Mouse (Mus musculus) left cerebral cortex, postnatal 14 days (tissue): ENCODE measurements around the gene Gm49380. TPM values are rescaled to one million over a fixed set of nuclear protein-coding genes. Genes with fewer than 3 reads are reported as not detected.
A peak's percentile ranks its signal among the peaks of the same experiment; 100 is the strongest.
"Not testable (repeated sequence)": the region's sequence is repeated elsewhere in the genome, so short reads cannot be mapped to it uniquely, and the experiment has no call there.

Experiments
- DNase-seq, 2 experiments: peaks; one replicate each; pipeline ENCODE4 v3.0.0; 2021 to 2022; ENCODE audit warnings: low spot score in 2 of 2, mixed read lengths in 1 of 2
- intact Hi-C: fragments of 180-260 bp; cut with DNase I; formaldehyde crosslinking; loops from one replicate; pipeline ENCODE4 v1.15.1; 2025
- total RNA-seq, 2 experiments: library from RNA; stranded (reverse); gene quantifications; 2 replicates each; pipeline ENCODE4 v1.2.3; 2021

Gm49380 gene
- total RNA-seq, 2 experiments from 2014 or later: 0.25 to 0.37 TPM

DNA sequence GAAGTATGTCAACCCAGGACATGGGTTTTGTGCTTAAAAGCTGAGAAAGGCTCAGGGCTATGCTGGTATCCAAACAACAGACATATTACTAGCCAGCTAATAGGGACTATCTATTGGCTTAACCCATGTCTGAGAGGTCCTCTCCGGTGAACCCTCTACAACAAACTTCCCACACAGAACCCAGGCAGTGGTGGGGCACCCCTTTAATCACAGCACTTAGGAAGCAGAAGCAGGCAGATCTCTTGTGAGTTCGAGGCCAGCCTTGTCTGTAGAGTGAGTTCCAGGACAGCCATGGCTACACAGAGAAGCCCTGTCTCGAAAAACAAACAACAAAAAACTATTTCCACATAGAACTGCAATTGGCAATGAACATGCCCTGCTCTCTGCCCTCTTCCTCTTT, 13.4 kb upstream of the Gm49380 start:
- intact Hi-C loops: loop anchor here (10.0 kb wide), 2 partner anchors 108 to 268 kb away; partner anchors contain the start of genes Cbl and Slc37a4
- DNase-seq: no peak

DNA sequence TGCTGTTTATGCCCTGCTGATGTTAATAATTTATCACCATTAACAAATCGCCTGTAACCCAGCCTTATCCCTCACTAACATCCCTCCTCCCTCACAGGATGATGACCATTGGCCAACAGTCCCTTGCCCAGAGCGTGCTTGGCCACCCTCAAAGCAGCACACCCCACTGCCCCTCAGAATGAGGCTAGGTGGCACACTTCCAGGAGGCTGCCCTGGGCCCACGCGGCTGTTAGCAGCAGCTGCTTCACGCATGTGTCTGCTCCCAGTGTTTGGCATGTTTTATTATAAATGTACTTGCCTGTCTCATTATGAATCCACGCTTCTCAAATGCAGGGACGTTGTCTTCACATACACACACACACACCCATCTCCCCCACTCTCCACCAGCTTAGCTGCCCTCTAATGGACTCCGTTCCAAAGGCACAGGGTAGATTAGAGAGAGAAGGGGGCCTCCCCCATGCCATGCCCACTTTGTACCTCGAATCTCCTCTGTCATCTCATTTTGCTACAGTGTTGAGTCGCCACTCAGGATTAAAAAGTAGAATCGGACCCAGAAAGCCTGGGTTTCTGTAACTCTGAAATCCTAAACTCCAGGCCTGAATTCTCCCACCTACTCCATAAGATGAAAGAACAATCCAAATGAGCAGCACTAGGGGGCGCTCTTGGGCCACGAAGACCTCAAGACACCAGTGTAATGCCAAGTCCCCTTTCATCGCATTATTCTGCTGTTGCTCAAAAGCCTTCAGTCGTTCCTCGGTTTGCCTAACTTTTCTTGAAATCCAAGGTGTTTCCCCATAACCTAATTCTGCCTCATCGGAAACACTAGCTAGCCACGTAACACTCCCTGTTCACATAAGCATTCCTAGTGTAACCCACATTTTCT, 12.5 kb upstream of the Gm49380 start:
- peak; percentile 94 for DNase-seq
- intact Hi-C loops: loop anchor here (10.0 kb wide), 2 partner anchors 109 to 269 kb away; partner anchors contain the start of genes Cbl and Slc37a4

DNA sequence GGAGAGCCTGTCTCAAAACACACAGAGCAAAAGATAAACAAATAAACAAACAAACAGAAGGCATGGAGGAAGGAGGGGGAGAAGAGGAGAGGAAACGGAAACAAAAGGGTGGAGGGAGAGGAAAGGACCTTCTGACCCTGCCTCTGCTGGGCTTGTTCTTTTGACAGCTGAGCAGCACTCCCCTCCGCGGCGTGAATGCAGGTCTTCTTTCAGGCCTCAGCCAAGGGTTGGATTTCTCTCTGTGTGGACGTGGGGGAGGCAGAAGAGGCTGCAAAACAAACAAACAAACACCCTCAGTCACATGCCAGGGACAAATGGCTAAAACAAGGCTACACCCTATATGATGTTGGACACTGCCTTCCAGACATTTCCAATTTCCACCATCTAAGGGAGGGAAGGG, 11.7 kb upstream of the Gm49380 start:
- intact Hi-C loops: loop anchor here (10.0 kb wide), 2 partner anchors 110 to 270 kb away; partner anchors contain the start of genes Cbl and Slc37a4

DNA sequence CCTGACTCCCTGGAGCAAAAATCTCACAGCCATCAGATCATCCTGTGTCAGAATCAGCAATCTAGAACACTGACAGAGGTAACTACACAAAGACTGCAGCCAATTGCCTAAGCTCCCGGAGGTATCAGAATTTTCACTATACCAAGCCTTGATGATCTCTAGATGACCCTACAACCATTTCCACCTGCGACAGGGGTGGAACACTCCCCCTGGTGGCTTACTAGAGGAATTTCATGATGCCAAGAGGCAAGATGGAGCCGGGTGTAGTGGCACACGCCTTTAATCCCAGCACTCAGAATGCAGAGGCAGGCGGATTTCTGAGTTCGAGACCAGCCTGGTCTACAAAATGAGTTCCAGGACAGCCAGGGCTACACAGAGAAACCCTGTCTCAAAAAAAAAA, 11.0 kb upstream of the Gm49380 start:
- intact Hi-C loops: loop anchor here (10.0 kb wide), 2 partner anchors 110 to 270 kb away; partner anchors contain the start of genes Cbl and Slc37a4
- no peak for DNase-seq

More for the DNA sequence above, 11.7 kb upstream of the Gm49380 start:
- DNase-seq: no peak

DNA sequence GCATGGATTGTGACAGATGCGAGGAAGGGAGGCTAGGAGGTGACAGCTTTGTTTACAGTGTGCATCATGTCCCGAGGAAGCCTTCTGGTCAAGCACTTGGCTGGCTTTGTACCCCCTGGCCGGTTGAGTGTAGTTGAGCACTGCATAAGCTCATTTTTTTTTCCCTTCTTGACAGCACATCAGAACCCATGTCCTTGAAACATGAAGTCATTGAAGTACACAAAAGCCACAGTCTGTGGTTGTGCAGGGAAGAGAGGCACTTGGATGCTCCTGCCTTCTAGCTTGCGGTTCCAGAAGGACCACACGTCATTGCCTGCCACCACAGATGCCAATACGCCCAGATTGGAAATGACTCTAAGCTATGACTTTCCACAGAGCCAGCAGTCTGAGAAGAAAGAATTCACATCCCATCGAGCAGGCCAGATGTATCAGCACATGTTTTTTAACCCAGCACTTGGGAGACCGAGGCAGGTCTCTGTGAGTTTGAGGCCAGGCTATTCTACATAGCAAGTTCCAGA, 6.7 kb upstream of the Gm49380 start:
- intact Hi-C loops: loop anchor here (10.0 kb wide), 2 partner anchors 115 to 275 kb away; partner anchors contain the start of genes Cbl and Slc37a4
- DNase-seq: no peak

DNA sequence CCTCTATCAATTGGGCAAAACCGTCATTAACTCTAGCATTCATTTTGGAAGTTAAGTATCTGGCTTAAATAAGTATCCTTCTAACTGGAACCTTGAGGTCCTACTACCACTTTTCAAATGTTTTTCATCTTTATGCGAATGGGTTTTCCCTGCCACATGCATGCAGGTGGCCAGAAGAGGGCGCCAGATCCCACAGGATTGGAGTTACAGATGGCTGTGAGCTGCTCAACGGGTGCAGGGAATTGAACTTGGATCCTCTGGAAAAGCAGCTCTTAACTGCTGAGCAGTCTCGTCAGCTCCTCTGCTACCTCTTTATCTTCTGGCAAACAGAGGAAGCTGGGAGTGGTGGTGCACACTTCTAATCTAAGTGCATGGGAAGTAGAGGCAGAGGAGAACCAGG, 5.7 kb upstream of the Gm49380 start:
- intact Hi-C loops: no loop called here
- DNase-seq: no peak

DNA sequence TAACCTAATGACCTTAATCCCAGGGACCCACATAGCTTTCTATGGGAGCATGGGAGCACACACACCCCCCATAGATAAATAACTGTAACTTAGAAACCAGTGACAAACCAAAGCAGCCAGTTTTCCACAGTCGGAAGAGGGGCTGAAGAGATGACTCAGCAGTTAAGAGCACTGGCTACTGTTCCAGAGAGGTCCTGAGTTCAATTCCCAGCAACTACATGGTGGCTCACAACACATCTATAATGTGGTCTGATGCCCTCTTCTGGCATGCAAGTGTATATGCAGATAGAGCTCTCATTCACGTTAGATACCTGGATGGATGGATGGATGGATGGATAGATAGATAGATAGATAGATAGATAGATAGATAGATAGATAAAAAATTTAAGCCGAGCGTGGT, 2.9 kb upstream of the Gm49380 start:
- intact Hi-C loops: no loop called here
- no peak for DNase-seq

DNA sequence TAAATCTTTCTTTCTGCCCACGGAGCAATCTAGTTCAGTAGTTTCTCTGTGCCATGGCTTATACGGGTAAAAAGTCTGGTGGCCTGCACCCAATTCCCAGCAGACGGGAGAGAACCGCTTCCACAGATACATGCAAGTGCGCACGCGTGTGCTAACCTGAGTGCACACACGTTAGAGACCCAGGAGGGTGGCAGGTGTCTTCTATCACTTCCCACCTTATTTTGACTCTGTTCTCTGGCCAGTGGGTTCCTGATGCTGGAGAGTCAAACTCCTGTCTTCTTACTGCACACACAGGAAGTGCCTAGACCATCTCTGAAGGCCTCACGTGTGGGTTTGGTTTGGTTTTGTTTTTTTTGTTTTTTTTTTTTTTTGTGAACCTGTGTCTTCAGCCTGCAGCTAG, 2.3 kb upstream of the Gm49380 start:
- no peak for DNase-seq
- intact Hi-C loops: no loop called here

DNA sequence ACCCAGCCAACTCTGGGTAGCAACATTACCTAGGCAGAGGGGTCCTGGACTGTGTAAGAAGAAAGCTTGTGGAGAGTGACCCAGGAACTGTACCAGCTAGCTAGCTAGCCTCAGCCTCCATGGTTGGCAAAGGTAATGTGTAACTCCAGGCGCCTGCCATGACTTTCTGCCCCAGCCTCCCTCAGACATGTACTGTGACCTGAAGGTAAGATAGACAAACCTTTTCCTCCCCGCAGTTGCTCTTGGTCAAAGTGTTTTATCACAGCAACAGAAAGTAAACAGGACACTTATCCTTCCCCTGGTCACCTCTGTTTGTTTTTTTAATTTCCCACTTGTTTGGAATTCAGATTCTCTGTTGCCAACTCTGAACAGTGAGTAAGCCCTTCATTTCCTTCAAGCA, 1.2 kb upstream of the Gm49380 start:
- no peak for DNase-seq
- intact Hi-C loops: no loop called here

DNA sequence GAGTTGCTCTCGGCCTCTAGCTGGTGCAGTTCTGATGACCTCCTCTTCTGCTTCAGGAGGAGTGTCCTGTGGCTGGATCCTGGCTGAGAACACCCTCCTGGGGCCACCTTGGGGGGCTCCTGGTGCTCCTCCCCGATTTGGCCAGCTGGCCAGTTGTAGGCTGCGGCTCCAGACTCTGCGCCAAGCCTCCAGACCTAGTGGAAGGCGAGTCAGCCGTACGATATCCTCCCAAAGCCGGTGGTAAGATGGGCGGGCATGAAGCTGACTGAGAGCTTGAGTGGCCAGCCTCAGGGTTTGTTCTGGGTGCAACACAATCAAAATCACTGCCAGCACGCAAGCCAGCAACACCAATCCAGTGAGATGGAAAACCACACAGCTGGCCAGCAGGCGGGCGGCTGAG, 1.4 kb downstream of the Gm49380 start:
- intact Hi-C loops, DNase-seq: not testable (repeated sequence)

DNA sequence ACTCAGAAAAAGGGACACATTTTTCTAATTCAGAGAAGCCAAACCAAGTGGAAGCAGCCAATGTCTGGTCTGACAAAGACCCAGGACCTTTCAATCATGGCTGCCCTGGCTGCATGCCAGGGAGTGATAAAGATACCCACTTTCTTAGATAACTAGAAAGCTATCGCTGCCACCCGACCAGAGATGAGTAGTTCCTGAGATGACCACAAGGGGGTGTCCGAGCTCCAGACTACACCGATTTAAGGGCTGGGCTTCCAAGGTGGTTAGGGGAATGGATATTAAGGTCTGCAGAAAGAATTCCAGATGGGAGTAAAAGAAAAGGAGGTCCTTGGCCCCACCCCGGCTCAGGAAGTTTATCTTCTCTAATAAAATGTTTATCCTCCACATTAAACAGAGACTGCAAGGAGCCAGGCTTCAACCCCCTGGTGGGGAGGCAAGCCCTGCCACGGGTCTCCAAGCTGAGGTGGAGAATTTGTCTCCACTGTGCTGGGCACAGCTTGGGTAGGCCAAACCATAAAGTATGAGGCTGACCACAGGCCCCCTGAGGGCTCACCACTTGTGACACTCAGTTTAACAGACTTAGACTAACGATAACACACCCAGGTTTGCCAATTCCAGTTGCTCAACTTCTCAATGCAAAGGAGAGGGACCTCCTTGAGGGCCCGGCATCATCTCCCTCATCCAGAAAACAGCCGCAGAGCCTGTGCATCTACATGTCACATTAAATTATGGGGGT, 3.8 kb downstream of the Gm49380 start:
- intact Hi-C loops: loop anchor here (5.0 kb wide), 2 partner anchors 42 to 122 kb away; partner anchors contain the start of gene Usp2
- peak; percentile 84 for DNase-seq

DNA sequence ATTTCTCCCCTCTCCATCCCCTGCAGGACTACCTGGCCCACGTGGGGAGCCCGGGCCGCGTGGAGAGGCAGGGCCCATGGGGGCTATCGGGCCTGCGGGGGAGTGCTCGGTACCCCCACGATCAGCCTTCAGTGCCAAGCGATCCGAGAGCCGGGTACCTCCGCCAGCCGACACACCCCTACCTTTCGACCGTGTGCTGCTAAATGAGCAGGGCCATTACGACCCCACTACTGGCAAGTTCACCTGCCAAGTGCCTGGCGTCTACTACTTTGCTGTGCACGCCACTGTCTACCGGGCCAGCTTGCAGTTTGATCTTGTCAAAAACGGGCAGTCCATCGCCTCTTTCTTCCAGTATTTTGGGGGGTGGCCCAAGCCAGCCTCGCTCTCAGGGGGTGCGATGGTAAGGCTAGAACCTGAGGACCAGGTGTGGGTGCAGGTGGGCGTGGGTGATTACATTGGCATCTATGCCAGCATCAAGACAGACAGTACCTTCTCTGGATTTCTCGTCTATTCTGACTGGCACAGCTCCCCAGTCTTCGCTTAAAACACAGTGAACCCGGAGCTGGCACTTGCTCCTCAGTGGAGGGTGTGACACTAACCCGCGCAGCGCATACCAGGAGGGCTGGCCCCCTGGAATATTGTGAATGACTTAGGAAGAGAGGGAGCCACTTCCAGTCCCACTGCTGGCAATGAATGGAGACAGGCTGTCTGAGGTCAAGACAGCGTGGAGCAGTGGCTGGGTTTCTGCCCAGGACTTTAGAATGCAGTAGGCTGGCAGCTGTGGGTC, 4.8 kb downstream of the Gm49380 start:
- intact Hi-C loops: loop anchor here (5.0 kb wide), 2 partner anchors 41 to 121 kb away; partner anchors contain the start of gene Usp2
- no peak for DNase-seq

DNA sequence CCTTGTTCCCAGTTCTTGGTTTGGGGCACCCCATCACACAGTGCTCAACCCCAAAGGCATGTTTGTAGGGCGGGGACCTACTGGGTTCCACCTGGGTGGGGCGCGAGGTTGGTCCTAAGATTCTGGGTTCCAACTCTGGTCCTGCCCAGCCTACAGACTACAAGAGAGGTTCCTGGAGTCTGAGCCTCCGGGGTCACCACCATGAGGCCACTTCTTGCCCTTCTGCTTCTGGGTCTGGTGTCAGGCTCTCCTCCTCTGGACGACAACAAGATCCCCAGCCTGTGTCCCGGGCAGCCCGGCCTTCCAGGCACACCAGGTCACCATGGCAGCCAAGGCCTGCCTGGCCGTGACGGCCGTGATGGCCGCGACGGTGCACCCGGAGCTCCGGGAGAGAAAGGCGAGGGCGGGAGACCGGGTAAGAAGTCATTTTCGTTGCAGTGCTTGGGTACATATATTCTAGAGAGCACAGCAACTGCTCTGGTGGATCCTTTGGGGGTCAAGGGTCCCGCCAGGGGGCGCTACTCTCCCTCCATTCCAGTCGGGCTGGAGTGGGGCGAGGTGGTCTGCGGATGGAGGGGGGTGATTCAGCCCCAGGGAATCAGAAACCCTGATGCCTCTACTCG, 5.6 kb downstream of the Gm49380 start:
- DNase-seq: no peak
- intact Hi-C loops: loop anchor here (5.0 kb wide), 2 partner anchors 40 to 120 kb away; partner anchors contain the start of gene Usp2

DNA sequence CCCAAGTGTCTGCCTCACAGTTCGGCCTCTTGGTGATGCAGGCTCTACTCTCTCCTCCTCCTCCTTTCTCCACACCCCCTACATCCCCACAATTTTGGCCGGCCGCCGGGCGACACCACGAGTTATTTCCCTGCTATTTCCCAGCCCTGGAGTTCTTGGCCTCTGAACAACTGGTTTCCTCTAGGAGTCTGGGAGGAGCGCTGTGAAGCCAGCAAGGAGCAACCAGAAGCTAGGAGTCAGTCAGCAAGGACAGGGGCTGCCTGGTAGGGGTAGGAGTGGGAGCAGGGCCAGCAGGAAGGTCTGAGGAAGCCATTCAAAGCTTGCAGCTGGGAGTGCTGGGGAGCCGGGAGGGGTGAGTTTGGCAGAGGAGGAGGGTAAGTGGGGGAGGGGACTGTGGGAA, 6.2 kb downstream of the Gm49380 start, which contains the start of gene C1qtnf5:
TSS of gene C1qtnf5 (plus strand) at position 136 of the 400 bp plus-strand sequence.
- peak; percentile 72 to 79 for DNase-seq
- intact Hi-C loops: loop anchor here (5.0 kb wide), 2 partner anchors 40 to 120 kb away; partner anchors contain the start of gene Usp2

DNA sequence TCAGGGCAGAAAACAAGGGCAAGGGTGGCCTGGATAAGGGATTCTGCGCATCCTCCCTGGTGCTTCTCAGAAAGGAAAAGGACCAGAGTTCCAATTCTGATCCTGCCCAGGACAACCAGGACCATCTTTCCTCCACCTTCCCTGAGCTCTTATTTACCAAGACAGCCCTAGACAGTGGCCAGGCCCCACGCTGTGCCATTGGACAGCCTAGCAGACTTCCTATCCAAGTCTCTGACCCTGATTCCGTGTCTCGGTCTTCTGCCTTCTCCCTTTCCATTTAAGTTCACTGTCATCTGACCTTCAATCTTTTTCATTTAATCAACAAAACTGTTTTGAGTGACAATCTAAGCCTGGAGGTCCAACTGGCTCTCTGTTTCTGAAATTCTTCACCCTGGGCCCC, 6.7 kb downstream of the Gm49380 start:
- no peak for DNase-seq
- intact Hi-C loops: loop anchor here (5.0 kb wide), 2 partner anchors 39 to 119 kb away; partner anchors contain the start of gene Usp2

DNA sequence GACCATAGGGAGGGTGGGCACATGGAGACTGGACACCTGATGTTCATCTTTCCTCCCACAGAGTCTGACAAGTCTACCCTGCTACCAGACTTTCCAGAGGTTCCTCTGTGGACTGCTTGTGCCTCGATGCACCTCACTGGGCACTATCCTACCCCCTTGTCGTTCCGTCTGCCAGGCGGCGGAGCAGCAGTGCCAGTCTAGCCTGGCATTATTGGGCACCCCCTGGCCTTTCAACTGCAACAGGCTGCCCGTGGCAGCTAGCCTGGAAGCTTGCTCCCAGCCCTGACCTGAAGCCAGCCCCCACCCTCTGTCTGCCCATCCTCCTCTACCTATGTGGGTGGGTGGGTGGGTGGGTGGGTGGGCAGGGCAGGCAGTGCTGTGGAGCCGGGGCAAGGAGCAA, 7.1 kb downstream of the Gm49380 start:
- no peak for DNase-seq

DNA sequence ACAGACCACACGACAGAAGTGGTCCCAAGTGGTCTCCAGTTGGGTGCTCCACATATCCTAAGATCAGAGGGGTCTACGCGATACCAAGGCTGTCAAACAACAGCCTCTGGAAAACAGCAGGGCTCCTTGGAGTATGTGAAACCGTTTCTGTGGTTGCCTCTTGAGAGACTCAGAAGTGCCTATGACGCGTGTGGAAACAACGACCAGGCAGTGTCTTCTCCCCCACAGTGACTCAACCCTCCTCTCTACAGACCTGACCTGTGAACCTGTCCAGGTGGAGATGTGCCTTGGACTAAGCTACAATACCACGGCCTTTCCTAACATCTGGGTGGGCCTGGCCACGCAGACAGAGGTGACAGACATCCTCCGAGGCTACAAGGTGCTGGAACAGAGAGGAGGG, 7.5 kb downstream of the Gm49380 start:
- intact Hi-C loops: loop anchor here (5.0 kb wide), 2 partner anchors 38 to 118 kb away; partner anchors contain the start of gene Usp2
- DNase-seq: no peak

More for the DNA sequence above, 7.1 kb downstream of the Gm49380 start:
- intact Hi-C loops: loop anchor here (5.0 kb wide), 2 partner anchors 39 to 119 kb away; partner anchors contain the start of gene Usp2

DNA sequence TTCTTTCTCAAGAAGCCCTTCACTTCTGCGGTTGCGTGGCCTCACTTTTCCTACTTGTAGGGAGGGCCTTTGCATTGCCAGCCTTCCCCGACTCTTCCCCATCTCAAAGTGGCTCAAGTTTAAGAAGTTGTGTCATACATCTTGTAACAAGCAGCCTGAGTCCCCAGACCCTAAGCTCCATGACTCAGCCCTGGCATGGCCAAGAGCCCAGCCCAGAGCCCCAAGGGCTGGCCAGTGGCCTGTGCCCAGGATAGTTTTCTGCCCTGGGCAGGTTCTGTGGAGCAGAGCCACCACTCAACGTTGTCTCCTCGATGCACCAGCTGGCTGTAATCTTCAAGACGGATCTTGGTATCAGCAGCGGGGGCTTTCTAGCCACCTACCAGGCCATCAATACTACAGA, 8.4 kb downstream of the Gm49380 start:
- intact Hi-C loops: loop anchor here (5.0 kb wide), 2 partner anchors 38 to 118 kb away; partner anchors contain the start of gene Usp2
- DNase-seq: no peak
